Mouse (Mus musculus) layer of hippocampus, postnatal 25 days (tissue): ENCODE data around the gene Ggnbp2. TPM values are rescaled to one million over a fixed set of nuclear protein-coding genes. Genes with fewer than 3 reads are reported as not detected.

Experiments used
- DNase-seq, 2 experiments: peaks; one replicate each; pipeline ENCODE4 v3.0.0; 2022; ENCODE audit warnings: mixed read lengths in 2 of 2, low spot score in 1 of 2; ENCODE audit errors: extremely low spot score in 1 of 2
- total RNA-seq, 2 experiments: library from RNA; stranded (reverse); gene quantifications; 2 replicates each; pipeline ENCODE4 v1.2.3; 2021

Ggnbp2 gene
- 10 to 100 TPM; 76.5 to 90.6 TPM for total RNA-seq

- peak; percentile 83 to 92 for DNase-seq
Measured at GRCm38 (mm10) chr11:84870337-84871043, at the start of gene Ggnbp2. Ggnbp2 (minus strand) TSS chr11:84870817.

DNA sequence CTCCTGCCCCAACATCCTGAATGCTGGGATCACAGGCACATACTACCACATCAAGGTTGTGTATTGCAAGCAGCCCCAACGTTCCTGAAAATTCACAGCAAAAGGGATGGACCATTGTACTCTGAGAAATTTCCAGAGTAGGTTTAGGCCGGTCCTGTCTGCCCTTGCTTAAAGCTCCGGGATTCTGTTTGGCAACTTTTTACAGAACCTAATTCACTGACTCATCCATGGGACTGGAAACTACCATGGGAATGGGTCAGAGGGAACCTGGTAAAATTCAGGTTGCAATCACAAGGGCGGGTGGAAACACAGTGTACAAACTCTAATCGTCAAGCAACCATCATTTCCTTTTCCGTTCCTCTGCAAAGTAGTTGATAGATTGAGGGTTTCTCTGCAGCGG, 49.3 kb upstream of the Ggnbp2 start:
- DNase-seq: no peak

DNA sequence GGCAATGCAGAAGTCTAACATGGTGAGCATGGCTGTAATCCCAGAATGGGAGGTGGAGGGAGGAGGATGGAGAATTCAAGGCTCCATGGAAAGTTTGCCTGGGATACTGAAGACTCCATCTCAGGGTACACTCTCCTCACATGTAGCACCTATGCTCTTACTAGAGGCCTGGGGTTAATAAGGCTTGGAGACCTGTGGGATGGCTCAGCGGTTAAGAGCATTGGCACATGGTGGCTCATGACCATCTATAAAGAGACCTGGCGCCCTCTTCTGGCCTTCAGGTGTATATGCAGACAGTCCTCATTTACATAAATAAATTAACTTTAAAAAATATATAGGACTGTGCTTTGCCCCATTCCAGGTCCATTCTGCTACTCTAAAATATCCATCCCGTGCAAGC, 48.7 kb upstream of the Ggnbp2 start:
- DNase-seq: peak in 1 of 2 experiments; percentile 44

DNA sequence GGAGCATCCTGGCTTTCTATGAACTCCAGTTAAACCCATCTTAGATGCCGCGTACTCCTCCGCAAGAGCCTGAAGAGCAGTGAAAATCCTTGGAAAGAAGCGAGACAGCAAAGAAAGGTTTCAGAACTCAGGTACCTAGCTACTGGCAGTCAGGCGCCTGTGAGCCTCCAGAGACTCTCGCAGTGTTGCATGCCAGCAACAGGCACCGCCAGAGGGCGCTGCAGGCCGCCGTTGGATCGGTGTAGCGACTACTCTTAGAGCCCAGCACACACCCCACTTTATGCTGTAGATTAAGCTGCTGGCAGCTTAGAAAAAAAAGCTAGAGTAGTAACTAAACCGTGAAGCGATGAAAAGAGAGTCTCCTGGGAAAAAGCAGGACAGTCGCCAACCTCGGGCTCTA, 47.8 kb upstream of the Ggnbp2 start:
- DNase-seq: peak; percentile 90 to 99

GRCm38 (mm10) chr11:84916703-84917300, 46.2 kb upstream of the Ggnbp2 start:
- DNase-seq: no peak

GRCm38 (mm10) chr11:84916053-84916702, 45.6 kb upstream of the Ggnbp2 start, which contains the start of gene Znhit3:
Znhit3 (minus strand) TSS chr11:84916366.
- DNase-seq: peak; percentile 60 to 80

GRCm38 (mm10) chr11:84914673-84915072, 44.1 kb upstream of the Ggnbp2 start:
- no peak for DNase-seq

DNA sequence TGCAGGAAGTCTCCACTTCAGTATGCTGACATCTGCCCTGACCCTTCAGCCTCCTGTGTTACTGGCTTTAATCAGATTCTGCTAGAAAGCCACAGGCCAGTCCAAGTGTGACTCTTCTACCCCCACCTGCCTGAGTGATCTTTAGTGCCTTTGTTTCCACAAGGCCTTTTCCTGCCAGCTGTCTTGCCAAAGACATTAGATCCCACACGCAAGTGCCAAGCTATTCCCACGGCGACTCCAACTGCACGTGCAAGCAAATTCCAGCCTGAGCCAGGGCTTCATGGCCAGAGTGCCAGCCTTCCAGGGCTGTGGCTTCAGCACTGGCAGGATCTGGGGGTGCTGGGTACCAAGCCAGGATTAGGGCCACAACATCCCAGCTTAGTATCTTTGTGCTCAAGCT, 39.8 kb upstream of the Ggnbp2 start:
- no peak for DNase-seq

GRCm38 (mm10) chr11:84908480-84908879, 37.9 kb upstream of the Ggnbp2 start:
- no peak for DNase-seq

DNA sequence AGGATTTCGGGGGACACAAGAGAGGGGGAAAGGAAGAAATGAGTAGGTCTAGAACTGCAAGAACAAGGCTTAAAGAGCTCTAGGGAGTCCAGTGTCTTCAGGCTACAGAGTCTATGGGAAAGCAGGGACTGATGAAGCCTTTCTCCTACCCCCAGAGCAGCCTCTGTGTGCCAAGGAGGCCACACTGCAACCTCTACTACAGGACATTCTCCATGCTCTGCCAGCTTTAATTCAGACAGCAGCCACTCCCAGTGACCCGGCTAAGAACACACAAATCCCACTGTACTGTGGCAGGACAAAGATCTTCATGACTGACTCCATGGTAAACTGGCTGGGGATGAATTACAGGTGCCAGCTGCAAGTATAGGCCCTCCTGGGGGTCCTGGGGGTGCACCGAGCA, 36.5 kb upstream of the Ggnbp2 start:
- DNase-seq: no peak

DNA sequence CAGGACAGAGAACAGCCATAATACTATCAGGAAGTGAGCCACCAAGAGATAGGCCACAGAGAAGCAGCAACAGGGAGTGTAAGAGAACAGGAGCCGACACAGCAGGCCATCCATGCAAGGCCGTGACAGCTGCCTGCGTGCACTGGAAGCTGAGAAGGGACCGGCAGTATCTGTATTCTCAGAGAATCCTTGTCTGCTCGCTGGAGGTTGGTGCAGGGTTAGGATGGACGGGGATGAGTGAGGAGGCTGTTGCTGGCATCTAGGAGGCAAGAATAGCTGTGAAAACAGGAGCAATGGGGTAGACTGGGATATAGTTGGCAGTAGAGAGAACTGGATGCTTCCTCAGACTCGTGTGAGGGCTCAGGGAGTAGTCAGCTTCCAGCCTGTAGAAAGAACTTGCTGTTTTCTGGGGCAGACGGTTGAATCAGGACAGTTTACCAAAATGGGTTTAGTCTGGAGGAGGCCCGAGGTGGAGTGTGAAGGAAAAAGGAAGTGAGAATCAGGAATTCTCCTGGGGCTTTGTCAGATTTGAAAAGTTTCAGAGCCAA, 34.1 kb upstream of the Ggnbp2 start:
- no peak for DNase-seq

- DNase-seq: no peak
Measured at GRCm38 (mm10) chr11:84893113-84893512, 22.5 kb upstream of the Ggnbp2 start.

DNA sequence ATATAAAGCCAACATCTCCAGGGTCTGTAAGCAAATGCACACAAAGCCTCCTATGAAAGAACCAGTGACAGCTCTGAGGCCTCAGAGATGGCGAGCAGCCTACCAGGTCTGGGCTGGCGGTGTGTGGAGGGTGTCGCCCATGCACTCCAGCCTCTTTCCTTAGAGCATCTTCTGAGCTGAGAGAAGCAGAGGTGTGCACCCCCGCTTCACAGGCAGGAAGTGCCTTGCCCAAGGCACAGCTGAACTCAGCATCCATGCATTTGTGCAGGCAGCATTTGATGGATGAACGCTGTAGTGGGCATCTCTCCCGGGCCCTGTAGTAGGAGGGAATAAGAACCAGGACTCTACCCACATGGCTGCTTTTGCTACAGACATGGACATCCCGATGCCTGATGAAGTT, 21.1 kb upstream of the Ggnbp2 start:
- DNase-seq: no peak

DNA sequence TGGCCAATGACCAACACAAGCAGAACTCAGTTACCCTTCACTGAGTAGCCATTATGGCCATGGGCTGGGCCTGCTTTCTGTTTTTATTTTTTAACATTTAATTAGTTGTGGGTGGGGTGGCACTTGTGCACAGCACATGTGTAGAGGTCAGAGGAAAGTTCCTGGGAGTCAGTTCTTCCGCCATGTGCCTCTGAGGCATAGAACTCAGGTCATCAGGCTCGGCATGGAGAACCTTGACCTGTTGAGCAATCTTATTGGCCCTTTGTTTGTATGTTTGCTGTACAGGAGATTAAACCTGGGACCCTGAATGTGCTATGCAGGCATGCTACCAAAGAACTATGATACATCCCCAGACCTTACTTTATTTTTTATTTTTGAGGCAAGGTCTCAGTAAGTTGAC, 18.9 kb upstream of the Ggnbp2 start:
- DNase-seq: no peak

DNA sequence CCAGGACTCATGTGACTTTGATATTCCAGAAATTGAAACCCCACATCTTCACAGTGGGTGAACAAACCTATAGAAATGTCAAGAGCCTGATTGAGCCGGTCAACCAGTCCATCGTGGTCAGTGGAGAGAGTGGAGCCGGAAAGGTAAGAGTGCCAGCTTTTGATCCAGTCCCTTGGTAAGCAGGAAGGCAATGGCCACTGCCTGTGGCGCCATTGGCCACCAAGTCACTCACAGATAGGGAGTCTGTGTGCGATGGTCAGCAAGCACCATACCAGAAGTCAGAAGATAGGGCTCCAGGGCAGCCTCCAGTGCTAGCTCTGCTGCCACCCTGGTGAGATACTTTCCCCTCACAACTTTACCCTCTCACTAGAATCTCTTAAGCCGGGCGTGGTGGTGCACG, 17.4 kb upstream of the Ggnbp2 start:
- no peak for DNase-seq

DNA sequence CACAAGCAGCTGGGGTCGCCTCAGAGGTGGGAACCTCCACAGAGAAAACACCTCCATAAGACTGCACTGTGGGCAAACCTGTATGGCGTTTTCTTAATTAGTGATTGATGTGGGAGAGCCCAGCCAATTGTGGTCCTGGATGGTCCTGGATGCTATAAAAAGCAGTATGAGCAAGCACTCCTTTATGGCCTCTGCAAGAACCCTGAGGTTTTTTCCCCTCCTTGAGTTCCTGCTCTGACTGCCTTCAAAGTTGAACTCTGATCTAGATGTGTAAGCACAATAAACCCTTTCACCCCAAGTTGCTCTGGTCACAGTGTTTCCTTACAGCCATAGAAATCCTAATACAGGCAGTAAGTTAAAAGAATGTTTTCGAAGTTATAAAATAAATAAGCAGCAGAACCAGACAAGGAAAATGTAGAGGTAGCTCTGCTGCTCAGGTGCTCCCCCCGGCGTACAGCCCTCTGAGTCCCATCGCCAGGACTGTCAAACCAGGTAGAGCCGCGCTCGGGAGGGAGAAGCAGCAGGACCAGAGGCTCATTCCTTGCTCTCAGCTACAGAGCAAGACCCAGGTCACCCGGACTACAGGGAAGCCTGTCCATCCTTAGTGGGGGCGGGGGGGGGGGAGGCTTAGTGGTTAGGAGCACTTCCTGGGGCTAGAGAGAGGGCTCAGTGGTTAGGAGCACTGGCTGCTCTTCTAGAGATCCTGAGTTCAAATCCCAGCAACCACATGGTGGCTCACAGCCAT, 16.3 kb upstream of the Ggnbp2 start:
- DNase-seq: no peak

- DNase-seq: no peak
Measured at GRCm38 (mm10) chr11:84886236-84886635, 15.6 kb upstream of the Ggnbp2 start.

DNA sequence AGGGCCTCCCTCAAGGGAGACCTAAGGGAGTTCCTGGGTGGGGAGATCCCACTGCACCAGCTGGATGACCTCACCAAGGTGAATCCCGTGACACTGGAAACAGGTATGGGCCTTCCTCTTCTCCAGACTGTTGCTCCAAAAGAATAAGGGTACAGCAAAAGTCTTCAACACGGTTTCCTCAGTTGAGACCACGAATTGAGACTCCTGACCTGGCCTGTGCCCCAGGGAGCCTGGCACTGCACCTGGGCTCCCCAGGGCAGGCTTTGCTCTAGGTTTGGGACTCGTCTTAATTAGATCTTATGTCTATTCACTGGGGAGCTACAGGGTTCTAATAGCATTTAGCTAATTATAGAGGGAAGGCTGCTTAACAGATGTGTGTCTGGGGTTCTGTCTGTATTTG, 14.6 kb upstream of the Ggnbp2 start:
- no peak for DNase-seq

DNA sequence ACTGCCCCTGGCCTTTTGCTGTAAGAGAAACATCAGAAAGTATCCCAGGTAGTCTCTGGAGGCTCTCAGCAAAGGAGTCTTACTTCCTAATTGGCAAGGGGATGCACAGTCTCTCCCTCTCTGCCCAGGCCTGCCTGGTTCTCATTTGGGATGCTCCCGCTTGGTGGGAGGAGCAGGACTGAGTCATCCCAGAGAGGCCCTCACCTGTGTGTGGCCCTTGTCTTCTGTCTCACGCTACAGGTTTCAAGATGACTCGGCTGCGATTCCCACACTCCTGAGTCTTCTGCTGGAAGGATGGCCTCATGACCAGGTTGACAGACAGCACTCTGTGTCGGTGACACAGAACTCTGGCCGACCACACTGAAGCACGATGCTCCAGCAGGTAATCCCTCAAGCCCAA, 11.7 kb upstream of the Ggnbp2 start:
- DNase-seq: no peak

- DNase-seq: no peak
Measured at GRCm38 (mm10) chr11:84880971-84881370, 10.4 kb upstream of the Ggnbp2 start.

- peak; percentile 10 to 22 for DNase-seq
Measured at GRCm38 (mm10) chr11:84880465-84880961, 9.9 kb upstream of the Ggnbp2 start.
